ENCODE assay signal across 23 mouse cellular contexts in genomic region chr5:66085478-66085877, GRCm38 (mm10).
A peak's percentile ranks its signal among the peaks of the same experiment; 100 is the strongest.
DNase-seq lines count a peak whose midpoint lies in the region; ATAC-seq and TF ChIP-seq lines count a peak whose summit lies in the region.
"Had no signal": no experiment of that assay in that cellular context is flagged by ENCODE, and none has a peak within 500 bp of the region (broad histone marks: within the 10 kb centered on the region; RNA-seq: fewer than 3 reads in every experiment).

No protein-coding gene starts in this region.

- H3K9ac ChIP-seq in liver, adult 2 months (ENCODE audit: low read depth, low read length) = no peak overlapping the region; the same call in 1 of the 2 replicates
- no peak overlapping the region for H3K9ac ChIP-seq in MEL (ENCODE audit: control insufficient read depth, low read depth, low read length, poor library complexity, severe bottlenecking)
- H3K9ac ChIP-seq in embryonic facial prominence, embryonic 13.5 days = no peak overlapping the region
- H3K9ac ChIP-seq: liver, embryonic 14.5 days; neural tube, embryonic 15.5 days had no signal

- TF ChIP-seq EP300 in MEL (IDR thresholded peaks at IDR 0.05; ENCODE audit: low read depth in 1 of 2, low read length in 2 of 2) = 0 out of 4 replicates have a peak, but pooled peaks of 1 of the 2 experiments have one; percentile 30

- no peak overlapping the region for H3K4me3 ChIP-seq in liver, adult 2 months (ENCODE audit: insufficient read depth, low read depth, low read length)
- H3K4me3 ChIP-seq in MEL (ENCODE audit: control insufficient read depth in 1 of 2, insufficient read depth in 1 of 2, low read depth in 2 of 2, low read length in 2 of 2) = no peak overlapping the region
- H3K4me3 ChIP-seq in embryonic facial prominence, embryonic 13.5 days = no peak overlapping the region
- H3K4me3 ChIP-seq: erythroblast, embryonic 14.5 days; heart, embryonic 10.5 days; hindbrain, embryonic 10.5 days; myocyte; neural tube, embryonic 15.5 days had no signal

- WGBS in liver, adult 2 months = 26% methylated on average over 4 of the region's 4 CpGs
- WGBS in embryonic facial prominence, embryonic 13.5 days = 31% methylated on average over 4 of the region's 4 CpGs

- no peaks in the 10 kb centered on the region for H3K36me3 ChIP-seq in liver, adult 2 months (ENCODE audit: control insufficient read depth, insufficient read depth, low read length)
- peaks cover 0 to 16% of the 10 kb centered on the region in 2 experiments; a peak in 2 of 4 replicates for H3K36me3 ChIP-seq in MEL (ENCODE audit: control insufficient read depth in 1 of 2, insufficient read depth in 2 of 2, low read length in 2 of 2)
- H3K36me3 ChIP-seq in embryonic facial prominence, embryonic 13.5 days = no peaks in the 10 kb centered on the region
- H3K36me3 ChIP-seq: heart, embryonic 10.5 days; hindbrain, embryonic 10.5 days; neural tube, embryonic 15.5 days had no signal

- H3K79me2 ChIP-seq in liver, adult 2 months (ENCODE audit: control insufficient read depth, insufficient read depth, low read length) = peaks cover 15% of the 10 kb centered on the region; the same call in 1 of the 2 replicates
- H3K79me2 ChIP-seq in MEL (ENCODE audit: control insufficient read depth, insufficient read depth, low read length, poor library complexity) = no peaks in the 10 kb centered on the region

- TF ChIP-seq POLR2A in liver, adult 2 months (IDR thresholded peaks at IDR 0.05; ENCODE audit: extremely low read depth, insufficient read depth, low read length) = no peak
- TF ChIP-seq POLR2A in MEL (IDR thresholded peaks at IDR 0.05; ENCODE audit: control insufficient read depth in 1 of 2, insufficient read depth in 1 of 2, low read depth in 1 of 2, low read length in 2 of 2, poor library complexity in 1 of 2) = no peak

- no peak for TF ChIP-seq RAD21 in MEL (IDR thresholded peaks at IDR 0.05; ENCODE audit: low read depth, low read length)

- DNase-seq in liver, adult 2 months (ENCODE audit: extremely low read depth, low read depth, low spot score) = no peak
- no peak for DNase-seq in liver
- DNase-seq in MEL (ENCODE audit: low read depth, low spot score) = peak; percentile 53
- DNase-seq in thymus, postnatal 25 days = peak; percentile 58
- no peak for DNase-seq in testis, postnatal 10 days (ENCODE audit: low spot score)
- DNase-seq in layer of hippocampus, postnatal 10 days (ENCODE audit: low spot score in 2 of 2) = no peak
- DNase-seq: adrenal gland, postnatal 14 days; cerebellum, adult 11-12 months; cerebellum, postnatal 25 days; lung, postnatal 10 days; midbrain, embryonic 14.5 days; right cerebral cortex, postnatal 14 days had no signal

- H3K4me2 ChIP-seq in embryonic facial prominence, embryonic 13.5 days = 0 out of 2 replicates have a peak overlapping the region, but pooled peaks have one; percentile 22
- H3K4me2 ChIP-seq: neural tube, embryonic 15.5 days had no signal

- H3K9me3 ChIP-seq in MEL (replicated peaks; ENCODE audit: insufficient read depth, low read length) = no peaks in the 10 kb centered on the region
- no peaks in the 10 kb centered on the region for H3K9me3 ChIP-seq in embryonic facial prominence, embryonic 13.5 days
- H3K9me3 ChIP-seq: heart, embryonic 10.5 days; hindbrain, embryonic 10.5 days; neural tube, embryonic 15.5 days had no signal

- peak overlapping the region; percentile 81 for H3K27ac ChIP-seq in liver, adult 2 months (replicated peaks; ENCODE audit: insufficient read depth, low read depth, low read length)
- no peak overlapping the region for H3K27ac ChIP-seq in MEL (ENCODE audit: control insufficient read depth, low read depth, low read length)
- no peak overlapping the region for H3K27ac ChIP-seq in embryonic facial prominence, embryonic 13.5 days
- H3K27ac ChIP-seq: heart, embryonic 10.5 days; hindbrain, embryonic 10.5 days; hindbrain, postnatal 0 days; liver, embryonic 14.5 days; neural tube, embryonic 15.5 days had no signal

- no peaks in the 10 kb centered on the region for H3K27me3 ChIP-seq in liver, adult 2 months (ENCODE audit: control insufficient read depth, insufficient read depth, low read length)
- no peaks in the 10 kb centered on the region for H3K27me3 ChIP-seq in MEL (ENCODE audit: control insufficient read depth in 1 of 2, insufficient read depth in 2 of 2, low read length in 2 of 2)
- H3K27me3 ChIP-seq in embryonic facial prominence, embryonic 13.5 days = no peaks in the 10 kb centered on the region
- H3K27me3 ChIP-seq: neural tube, embryonic 15.5 days had no signal

- peaks cover 43% of the 10 kb centered on the region for H3K4me1 ChIP-seq in liver, adult 2 months (ENCODE audit: control insufficient read depth, insufficient read depth, low read length)
- peaks cover 15 to 22% of the 10 kb centered on the region in 2 experiments for H3K4me1 ChIP-seq in MEL (ENCODE audit: control insufficient read depth in 1 of 2, insufficient read depth in 2 of 2, low read length in 2 of 2)
- H3K4me1 ChIP-seq in embryonic facial prominence, embryonic 13.5 days = peaks cover 25% of the 10 kb centered on the region
- H3K4me1 ChIP-seq: neural tube, embryonic 15.5 days had no signal

- no peak for TF ChIP-seq CTCF in liver, adult 2 months (IDR thresholded peaks at IDR 0.05; ENCODE audit: low read depth, low read length)
- TF ChIP-seq CTCF in MEL (IDR thresholded peaks at IDR 0.05 in 2 of 3, conservative IDR thresholded peaks at IDR 0.05 in 1 of 3; ENCODE audit: control insufficient read depth in 1 of 3, insufficient read depth in 1 of 3, low read depth in 2 of 3, low read length in 3 of 3, poor library complexity in 1 of 3, severe bottlenecking in 1 of 3) = no peak

- ATAC-seq in embryonic facial prominence, embryonic 13.5 days (ENCODE audit: insufficient number of reproducible peaks, insufficient read depth, low FRiP score, low TSS enrichment, low read depth) = no peak
- ATAC-seq: activated CD4-positive, CD25-positive, alpha-beta regulatory T cell, adult 4 months; forebrain, embryonic 16.5 days; hindbrain, postnatal 0 days; intestine, postnatal 0 days had no signal

TF ChIP-seq in MEL, 35 proteins besides CTCF, POLR2A, EP300 and RAD21:
- TF ChIP-seq SMC3 (IDR thresholded peaks at IDR 0.05; ENCODE audit: low read depth, low read length) (no peak), ETS1 (IDR thresholded peaks at IDR 0.05; ENCODE audit: low read depth, low read length) (peak; percentile 49), SIN3A (IDR thresholded peaks at IDR 0.05; ENCODE audit: low read length) (peak; percentile 51), TBP (IDR thresholded peaks at IDR 0.05; ENCODE audit: low read depth, low read length) (no peak), JUND (IDR thresholded peaks at IDR 0.05; ENCODE audit: low read depth, low read length) (no peak), RCOR1 (IDR thresholded peaks at IDR 0.05; ENCODE audit: low read depth, low read length) (no peak), ZC3H11A (IDR thresholded peaks at IDR 0.05; ENCODE audit: low read depth, low read length) (no peak), CHD2 (IDR thresholded peaks at IDR 0.05; ENCODE audit: low read length) (no peak), USF2 (IDR thresholded peaks at IDR 0.05; ENCODE audit: borderline replicate concordance in 1 of 2, insufficient read depth in 1 of 2, low read depth in 1 of 2, low read length in 2 of 2) (no peak), ZKSCAN1 (IDR thresholded peaks at IDR 0.05; ENCODE audit: low read depth, low read length) (no peak), MXI1 (IDR thresholded peaks at IDR 0.05; ENCODE audit: low read depth, low read length) (no peak), GATA1 (IDR thresholded peaks at IDR 0.05; ENCODE audit: low read depth, low read length) (no peak), KAT2A (conservative IDR thresholded peaks at IDR 0.05; ENCODE audit: low read depth, low read length) (no peak), NELFE (IDR thresholded peaks at IDR 0.05; ENCODE audit: low read depth, low read length) (no peak), POLR2AphosphoS2 (IDR thresholded peaks at IDR 0.05; ENCODE audit: low read length) (no peak)

Comparison
In these comparisons a context has a peak if more than half of its experiments do, and no peak if none do; other contexts are left out.
1. DNase-seq: peak in MEL (single experiment) and thymus, postnatal 25 days (single experiment); none in liver, adult 2 months (single experiment), liver (single experiment), testis, postnatal 10 days (single experiment) and layer of hippocampus, postnatal 10 days (0 of 2).